Mouse (Mus musculus) thymus, adult 2 months (tissue): Measurements from ENCODE around the gene Cog5.

ENCODE experiments used
- CTCF ChIP-seq: fragments of 200-500 bp; IDR thresholded peaks from 2 replicates; pipeline ENCODE4 v1.5.1; 2012; ENCODE audit warnings: mild to moderate bottlenecking, control low read depth, low read length, moderate library complexity, borderline replicate concordance; ENCODE audit not compliant: control insufficient read depth, poor library complexity, insufficient read depth; ENCODE audit errors: extremely low read depth
- POLR2A ChIP-seq: fragments of 200-500 bp; IDR thresholded peaks from 2 replicates; pipeline ENCODE4 v1.6.1; 2012; ENCODE audit warnings: mild to moderate bottlenecking, low read length, control low read depth, moderate library complexity; ENCODE audit not compliant: control insufficient read depth, poor library complexity, insufficient read depth; ENCODE audit errors: extremely low read depth

- TF ChIP-seq CTCF: no peak
- no peak for TF ChIP-seq POLR2A
These were observed 282.1 kb downstream of the Cog5 start for GRCm38 (mm10) chr12:31936657-31937300.
